Mouse (Mus musculus) stomach, embryonic 15.5 days (tissue): ENCODE data around the gene Sox10. TPM values are rescaled to one million over a fixed set of nuclear protein-coding genes. Genes with fewer than 3 reads are reported as not detected.

Experiments used
- ATAC-seq: fragments of 200-750 bp; cut with Nextera tagmentation; 2 replicates; pipeline ENCODE4 v1.8.0; 2017; ENCODE audit warnings: low read depth, moderate number of reproducible peaks, moderate TSS enrichment; ENCODE audit not compliant: insufficient read depth, low FRiP score
- H3K27ac ChIP-seq: fragments of 300-500 bp; sonication (generic); 2 replicates; pipeline ENCODE4 v1.5.1; 2015; ENCODE audit warnings: mild to moderate bottlenecking, inconsistent platforms
- H3K27me3 ChIP-seq: fragments of 300-500 bp; sonication (generic); replicated peaks from 2 replicates; pipeline ENCODE4 v1.6.1; 2015; ENCODE audit warnings: inconsistent platforms
- H3K36me3 ChIP-seq: fragments of 300-500 bp; sonication (generic); 2 replicates; pipeline ENCODE4 v1.6.1; 2015; ENCODE audit warnings: inconsistent platforms
- H3K4me1 ChIP-seq: fragments of 300-500 bp; sonication (generic); 2 replicates; pipeline ENCODE4 v1.6.1; 2015; ENCODE audit warnings: inconsistent platforms
- H3K4me2 ChIP-seq: fragments of 300-500 bp; sonication (generic); 2 replicates; pipeline ENCODE4 v1.6.1; 2015; ENCODE audit warnings: mild to moderate bottlenecking, inconsistent platforms
- H3K4me3 ChIP-seq: fragments of 300-500 bp; sonication (generic); replicated peaks from 2 replicates; pipeline ENCODE4 v1.5.1; 2015; ENCODE audit warnings: inconsistent platforms
- H3K9ac ChIP-seq: fragments of 300-500 bp; sonication (generic); 2 replicates; pipeline ENCODE4 v1.6.1; 2015; ENCODE audit warnings: inconsistent platforms
- H3K9me3 ChIP-seq: fragments of 300-500 bp; sonication (generic); 2 replicates; pipeline ENCODE4 v1.6.1; 2016; ENCODE audit warnings: inconsistent platforms
- WGBS: fragments of 180-500 bp; shearing (Covaris S2); methylation state at CpG from one replicate; pipeline ENCODE4 v1.1.7; 2015; 5-methylcytosine and 5-hydroxymethylcytosine counted together
- polyA plus RNA-seq: library from polyadenylated mRNA; unstranded; fragments of >200 nt; fragmentation: Nextera tagmentation; extraction: Ambion mirVana; gene quantifications from 2 replicates; pipeline ENCODE4 v1.2.1, GENCODE M21; 2015

Sox10 gene
- polyA plus RNA-seq, 1 experiment from 2014 or later, result 9.7 TPM

- ATAC-seq, result no peak
- Histone ChIP-seq H3K4me1 (0 out of 2 replicates have a peak, but pooled peaks cover 2% of the 10 kb centered on the region), H3K36me3 (peaks cover 15% of the 10 kb centered on the region), H3K27me3 (no peaks in the 10 kb centered on the region), H3K9me3 (no peaks in the 10 kb centered on the region), H3K4me3 (no peak overlapping the region), H3K27ac (no peak overlapping the region), H3K9ac (no peak overlapping the region), H3K4me2 (no peak overlapping the region)
- WGBS, result 71% methylated on average over 6 of the region's 6 CpGs
These were observed 12.3 kb downstream of the Sox10 start for GRCm38 (mm10) chr15:79152709-79153108.

- Histone ChIP-seq H3K27ac (0 out of 2 replicates have a peak overlapping the region, but pooled peaks have one; percentile 35), H3K9ac (no peak overlapping the region), H3K4me2 (no peak overlapping the region), H3K4me3 (no peak overlapping the region), H3K36me3 (peaks cover 24% of the 10 kb centered on the region), H3K27me3 (no peaks in the 10 kb centered on the region), H3K9me3 (no peaks in the 10 kb centered on the region), H3K4me1 (0 out of 2 replicates have a peak, but pooled peaks cover 2% of the 10 kb centered on the region)
- WGBS, result 79% methylated on average over 8 of the region's 8 CpGs
- no peak for ATAC-seq
These were observed 13.2 kb downstream of the Sox10 start for GRCm38 (mm10) chr15:79151881-79152280.

GRCm38 (mm10) chr15:79148533-79148932, 16.5 kb downstream of the Sox10 start:
- Histone ChIP-seq H3K4me2 (no peak overlapping the region), H3K27ac (no peak overlapping the region), H3K4me3 (no peak overlapping the region), H3K4me1 (0 out of 2 replicates have a peak, but pooled peaks cover 2% of the 10 kb centered on the region), H3K27me3 (no peaks in the 10 kb centered on the region), H3K9ac (no peak overlapping the region), H3K9me3 (no peaks in the 10 kb centered on the region), H3K36me3 (peaks cover 45% of the 10 kb centered on the region)
- WGBS, result 48% methylated on average over 7 of the region's 7 CpGs
- ATAC-seq, result peak; percentile 47; the same call in 1 of the 2 replicates

GRCm38 (mm10) chr15:79145522-79145921, 19.5 kb downstream of the Sox10 start:
- H3K27ac ChIP-seq, result no peak overlapping the region
- H3K36me3 ChIP-seq, result peaks cover 41% of the 10 kb centered on the region
- H3K9ac ChIP-seq, result no peak overlapping the region
- no peak overlapping the region for H3K4me2 ChIP-seq
- WGBS, result 81% methylated on average over 7 of the region's 7 CpGs
- ATAC-seq, result no peak
- no peaks in the 10 kb centered on the region for H3K9me3 ChIP-seq
- H3K27me3 ChIP-seq, result no peaks in the 10 kb centered on the region
- no peak overlapping the region for H3K4me3 ChIP-seq
- peaks cover 9% of the 10 kb centered on the region; the same call in 1 of the 2 replicates for H3K4me1 ChIP-seq

- H3K9ac ChIP-seq, result no peak overlapping the region
- ATAC-seq, result no peak
These were observed 21.0 kb downstream of the Sox10 start for GRCm38 (mm10) chr15:79144021-79144420.

GRCm38 (mm10) chr15:79143316-79143715, 21.7 kb downstream of the Sox10 start:
- no peak for ATAC-seq
- Histone ChIP-seq H3K9ac (no peak overlapping the region), H3K27me3 (no peaks in the 10 kb centered on the region), H3K4me1 (peaks cover 12% of the 10 kb centered on the region; the same call in 1 of the 2 replicates), H3K27ac (no peak overlapping the region), H3K4me3 (no peak overlapping the region), H3K4me2 (no peak overlapping the region), H3K36me3 (peaks cover 30% of the 10 kb centered on the region), H3K9me3 (no peaks in the 10 kb centered on the region)
- 80% methylated on average over 12 of the region's 12 CpGs for WGBS

More at GRCm38 (mm10) chr15:79144021-79144420, 21.0 kb downstream of the Sox10 start:
- WGBS, result 50% methylated on average over 8 of the region's 8 CpGs
- Histone ChIP-seq H3K27ac (peak overlapping the region; percentile 6; the same call in 1 of the 2 replicates), H3K4me1 (peaks cover 12% of the 10 kb centered on the region; the same call in 1 of the 2 replicates), H3K36me3 (peaks cover 30% of the 10 kb centered on the region), H3K27me3 (no peaks in the 10 kb centered on the region), H3K4me2 (no peak overlapping the region), H3K4me3 (no peak overlapping the region), H3K9me3 (no peaks in the 10 kb centered on the region)

- Histone ChIP-seq H3K9ac (peak overlapping the region; percentile 93), H3K9me3 (no peaks in the 10 kb centered on the region), H3K27ac (0 out of 2 replicates have a peak overlapping the region, but pooled peaks have one; percentile 35), H3K4me1 (peaks cover 12% of the 10 kb centered on the region; the same call in 1 of the 2 replicates), H3K4me3 (peak overlapping the region; percentile 98), H3K27me3 (no peaks in the 10 kb centered on the region), H3K4me2 (peak overlapping the region; percentile 97), H3K36me3 (peaks cover 18% of the 10 kb centered on the region)
- no peak for ATAC-seq
- WGBS, result under 1% methylated on average over 7 of the region's 7 CpGs
These were observed 23.5 kb downstream of the Sox10 start for GRCm38 (mm10) chr15:79141566-79141917.

- Histone ChIP-seq H3K36me3 (peaks cover 14% of the 10 kb centered on the region), H3K9ac (peak within 1 kb of the TSS; percentile 93), H3K4me2 (peak within 1 kb of the TSS; percentile 97), H3K4me3 (peak within 1 kb of the TSS; percentile 98), H3K27ac (0 out of 2 replicates have a peak within 1 kb of the TSS, but pooled peaks have one; percentile 35), H3K9me3 (no peaks in the 10 kb centered on the region), H3K4me1 (peaks cover 12% of the 10 kb centered on the region; the same call in 1 of the 2 replicates), H3K27me3 (no peaks in the 10 kb centered on the region)
- WGBS, result under 1% methylated on average over 57 of the region's 57 CpGs
- ATAC-seq, result peak; percentile 87
These were observed 24.0 kb downstream of the Sox10 start, which contains the start of the genes Polr2f and 1700088E04Rik for GRCm38 (mm10) chr15:79140866-79141565. Gene Polr2f (plus strand): TSS chr15:79141009. Gene 1700088E04Rik (minus strand): TSS chr15:79141253.

- Histone ChIP-seq H3K4me2 (no peak overlapping the region), H3K4me3 (no peak overlapping the region), H3K9ac (no peak overlapping the region), H3K4me1 (peaks cover 12% of the 10 kb centered on the region; the same call in 1 of the 2 replicates), H3K9me3 (no peaks in the 10 kb centered on the region), H3K27me3 (no peaks in the 10 kb centered on the region), H3K27ac (no peak overlapping the region), H3K36me3 (peaks cover 6% of the 10 kb centered on the region; the same call in 1 of the 2 replicates)
- 55% methylated on average over 10 of the region's 10 CpGs for WGBS
- no peak for ATAC-seq
These were observed 25.4 kb downstream of the Sox10 start for GRCm38 (mm10) chr15:79139640-79140039.

- no peak overlapping the region for H3K4me2 ChIP-seq
- H3K9ac ChIP-seq, result no peak overlapping the region
- H3K4me3 ChIP-seq, result no peak overlapping the region
- peaks cover 8% of the 10 kb centered on the region; the same call in 1 of the 2 replicates for H3K36me3 ChIP-seq
- no peak for ATAC-seq
- H3K27ac ChIP-seq, result no peak overlapping the region
- no peaks in the 10 kb centered on the region for H3K9me3 ChIP-seq
- H3K27me3 ChIP-seq, result no peaks in the 10 kb centered on the region
- peaks cover 5% of the 10 kb centered on the region; the same call in 1 of the 2 replicates for H3K4me1 ChIP-seq
- 61% methylated on average over 11 of the region's 11 CpGs for WGBS
These were observed 29.1 kb downstream of the Sox10 start for GRCm38 (mm10) chr15:79135783-79136575.

GRCm38 (mm10) chr15:79135332-79135731, 29.7 kb downstream of the Sox10 start:
- no peak overlapping the region for H3K4me3 ChIP-seq
- H3K4me1 ChIP-seq, result peaks cover 1% of the 10 kb centered on the region; the same call in 1 of the 2 replicates
- H3K27ac ChIP-seq, result no peak overlapping the region
- WGBS, result 70% methylated on average over 9 of the region's 9 CpGs
- H3K9me3 ChIP-seq, result no peaks in the 10 kb centered on the region
- H3K9ac ChIP-seq, result no peak overlapping the region
- peaks cover 10% of the 10 kb centered on the region for H3K36me3 ChIP-seq
- no peaks in the 10 kb centered on the region for H3K27me3 ChIP-seq
- ATAC-seq, result no peak
- H3K4me2 ChIP-seq, result no peak overlapping the region
